Mouse (Mus musculus) forebrain, embryonic 16.5 days (tissue): Measurements from ENCODE around the gene Armc5. TPM values are rescaled to one million over a fixed set of nuclear protein-coding genes. Genes with fewer than 3 reads are reported as not detected.

Experiments
- ATAC-seq: fragments of 200-750 bp; cut with Nextera tagmentation; 2 replicates; pipeline ENCODE4 v1.8.0; 2017; ENCODE audit warnings: mild to moderate bottlenecking, moderate library complexity
- H3K27ac ChIP-seq: fragments of 300-500 bp; sonication (generic); 2 replicates; pipeline ENCODE4 v1.5.1; 2014; ENCODE audit warnings: low read length, control low read depth
- H3K27me3 ChIP-seq: fragments of 300-500 bp; sonication (generic); replicated peaks from 2 replicates; pipeline ENCODE4 v1.6.1; 2014; ENCODE audit warnings: low read length; ENCODE audit not compliant: control insufficient read depth, insufficient read depth
- H3K36me3 ChIP-seq: fragments of 300-500 bp; sonication (generic); 2 replicates; pipeline ENCODE4 v1.6.1; 2014; ENCODE audit not compliant: control insufficient read depth, insufficient read depth
- H3K4me1 ChIP-seq: fragments of 300-500 bp; sonication (generic); replicated peaks from 2 replicates; pipeline ENCODE4 v1.6.1; 2014; ENCODE audit warnings: low read length; ENCODE audit not compliant: control insufficient read depth, insufficient read depth
- H3K4me2 ChIP-seq: fragments of 300-500 bp; sonication (generic); 2 replicates; pipeline ENCODE4 v1.6.1; 2014; ENCODE audit warnings: mild to moderate bottlenecking, low read length, control low read depth
- H3K4me3 ChIP-seq: fragments of 300-500 bp; sonication (generic); replicated peaks from 2 replicates; pipeline ENCODE4 v1.5.1; 2014; ENCODE audit warnings: mild to moderate bottlenecking, low read length, control low read depth
- H3K9ac ChIP-seq: fragments of 300-500 bp; sonication (generic); replicated peaks from 2 replicates; pipeline ENCODE4 v1.6.1; 2014; ENCODE audit warnings: low read depth, low read length, control low read depth
- H3K9me3 ChIP-seq: fragments of 300-500 bp; sonication (generic); 2 replicates; pipeline ENCODE4 v1.6.1; 2016; ENCODE audit warnings: low read length; ENCODE audit not compliant: control insufficient read depth
- WGBS: fragments of 180-500 bp; shearing (Covaris S2); extraction: QIAGEN DNeasy Blood & Tissue Kit; methylation state at CpG from one replicate; pipeline ENCODE4 v1.1.7; 2014; 5-methylcytosine and 5-hydroxymethylcytosine counted together
- polyA plus RNA-seq: library from polyadenylated mRNA; unstranded; fragments of >200 nt; fragmentation: Nextera tagmentation; extraction: Ambion mirVana; gene quantifications from 2 replicates; pipeline ENCODE4 v1.2.1, GENCODE M21; 2015

The Armc5 gene
- polyA plus RNA-seq, 1 experiment from 2014 or later = 10.4 TPM

GRCm38 (mm10) chr7:128242331-128242730 is 5.2 kb downstream of the Armc5 start:
- no peaks in the 10 kb centered on the region for H3K9me3 ChIP-seq
- no peak for ATAC-seq
- peaks cover 21% of the 10 kb centered on the region for H3K4me1 ChIP-seq
- no peak overlapping the region for H3K4me2 ChIP-seq
- H3K27me3 ChIP-seq = no peaks in the 10 kb centered on the region
- no peak overlapping the region for H3K27ac ChIP-seq
- H3K4me3 ChIP-seq = no peak overlapping the region
- WGBS = 94% methylated on average over 16 of the region's 16 CpGs
- H3K36me3 ChIP-seq = no peaks in the 10 kb centered on the region
- H3K9ac ChIP-seq = no peak overlapping the region

- Histone ChIP-seq H3K36me3 (no peaks in the 10 kb centered on the region), H3K9me3 (no peaks in the 10 kb centered on the region), H3K4me1 (peaks cover 16% of the 10 kb centered on the region), H3K9ac (no peak overlapping the region), H3K27me3 (no peaks in the 10 kb centered on the region), H3K4me2 (no peak overlapping the region), H3K27ac (no peak overlapping the region), H3K4me3 (no peak overlapping the region)
- no peak for ATAC-seq
- WGBS = 63% methylated on average over 10 of the region's 10 CpGs
Measured at GRCm38 (mm10) chr7:128243921-128244320, 6.8 kb downstream of the Armc5 start.

GRCm38 (mm10) chr7:128244410-128245025 is 7.4 kb downstream of the Armc5 start:
- H3K36me3 ChIP-seq = no peaks in the 10 kb centered on the region

GRCm38 (mm10) chr7:128245547-128245946 is 8.4 kb downstream of the Armc5 start:
- ATAC-seq = no peak
- Histone ChIP-seq H3K27ac (no peak overlapping the region), H3K9ac (no peak overlapping the region), H3K9me3 (no peaks in the 10 kb centered on the region), H3K4me3 (no peak overlapping the region), H3K4me2 (no peak overlapping the region), H3K36me3 (no peaks in the 10 kb centered on the region), H3K27me3 (no peaks in the 10 kb centered on the region), H3K4me1 (peaks cover 14% of the 10 kb centered on the region)
- 82% methylated on average over 4 of the region's 4 CpGs for WGBS

More at GRCm38 (mm10) chr7:128244410-128245025, 7.4 kb downstream of the Armc5 start:
- Histone ChIP-seq H3K9ac (no peak overlapping the region), H3K9me3 (no peaks in the 10 kb centered on the region), H3K4me1 (peaks cover 14% of the 10 kb centered on the region), H3K27me3 (no peaks in the 10 kb centered on the region), H3K27ac (no peak overlapping the region), H3K4me2 (no peak overlapping the region), H3K4me3 (no peak overlapping the region)
- ATAC-seq = no peak
- 84% methylated on average over 18 of the region's 18 CpGs for WGBS

GRCm38 (mm10) chr7:128246496-128247391 is 9.6 kb downstream of the Armc5 start, which contains the start of gene Tgfb1i1:
Tgfb1i1 (plus strand) TSS chr7:128246812.
- H3K27me3 ChIP-seq = no peaks in the 10 kb centered on the region
- ATAC-seq = peak; percentile 52
- H3K27ac ChIP-seq = peak within 1 kb of the TSS; percentile 59
- H3K4me1 ChIP-seq = peaks cover 15% of the 10 kb centered on the region
- H3K9ac ChIP-seq = peak within 1 kb of the TSS; percentile 61
- WGBS = 2% methylated on average over 22 of the region's 30 CpGs
- no peaks in the 10 kb centered on the region for H3K9me3 ChIP-seq
- peak within 1 kb of the TSS; percentile 67 for H3K4me2 ChIP-seq
- H3K36me3 ChIP-seq = no peaks in the 10 kb centered on the region
- H3K4me3 ChIP-seq = peak within 1 kb of the TSS; percentile 44

GRCm38 (mm10) chr7:128247443-128247842 is 10.3 kb downstream of the Armc5 start:
- Histone ChIP-seq H3K9ac (peak overlapping the region; percentile 61), H3K27me3 (no peaks in the 10 kb centered on the region), H3K4me3 (peak overlapping the region; percentile 44), H3K9me3 (no peaks in the 10 kb centered on the region), H3K27ac (peak overlapping the region; percentile 59), H3K36me3 (no peaks in the 10 kb centered on the region), H3K4me2 (peak overlapping the region; percentile 67), H3K4me1 (peaks cover 22% of the 10 kb centered on the region)
- 3% methylated on average over 13 of the region's 13 CpGs for WGBS
- peak; percentile 88 for ATAC-seq

- 82% methylated on average over 10 of the region's 10 CpGs for WGBS
- no peak for ATAC-seq
- Histone ChIP-seq H3K4me1 (peaks cover 28% of the 10 kb centered on the region), H3K4me2 (no peak overlapping the region), H3K9me3 (no peaks in the 10 kb centered on the region), H3K36me3 (no peaks in the 10 kb centered on the region), H3K27me3 (no peaks in the 10 kb centered on the region), H3K9ac (no peak overlapping the region), H3K4me3 (no peak overlapping the region), H3K27ac (no peak overlapping the region)
Measured at GRCm38 (mm10) chr7:128248081-128249042, 11.2 kb downstream of the Armc5 start.

- no peak overlapping the region for H3K4me2 ChIP-seq
- H3K27me3 ChIP-seq = no peaks in the 10 kb centered on the region
- H3K4me3 ChIP-seq = no peak overlapping the region
- H3K9me3 ChIP-seq = no peaks in the 10 kb centered on the region
- 80% methylated on average over 5 of the region's 5 CpGs for WGBS
- no peak overlapping the region for H3K9ac ChIP-seq
- no peak for ATAC-seq
- H3K4me1 ChIP-seq = peaks cover 28% of the 10 kb centered on the region
- H3K36me3 ChIP-seq = no peaks in the 10 kb centered on the region
- H3K27ac ChIP-seq = no peak overlapping the region
Measured at GRCm38 (mm10) chr7:128249998-128250397, 12.9 kb downstream of the Armc5 start.
